ENCODE assay signal across 8 mouse cellular contexts in the genomic region with DNA sequence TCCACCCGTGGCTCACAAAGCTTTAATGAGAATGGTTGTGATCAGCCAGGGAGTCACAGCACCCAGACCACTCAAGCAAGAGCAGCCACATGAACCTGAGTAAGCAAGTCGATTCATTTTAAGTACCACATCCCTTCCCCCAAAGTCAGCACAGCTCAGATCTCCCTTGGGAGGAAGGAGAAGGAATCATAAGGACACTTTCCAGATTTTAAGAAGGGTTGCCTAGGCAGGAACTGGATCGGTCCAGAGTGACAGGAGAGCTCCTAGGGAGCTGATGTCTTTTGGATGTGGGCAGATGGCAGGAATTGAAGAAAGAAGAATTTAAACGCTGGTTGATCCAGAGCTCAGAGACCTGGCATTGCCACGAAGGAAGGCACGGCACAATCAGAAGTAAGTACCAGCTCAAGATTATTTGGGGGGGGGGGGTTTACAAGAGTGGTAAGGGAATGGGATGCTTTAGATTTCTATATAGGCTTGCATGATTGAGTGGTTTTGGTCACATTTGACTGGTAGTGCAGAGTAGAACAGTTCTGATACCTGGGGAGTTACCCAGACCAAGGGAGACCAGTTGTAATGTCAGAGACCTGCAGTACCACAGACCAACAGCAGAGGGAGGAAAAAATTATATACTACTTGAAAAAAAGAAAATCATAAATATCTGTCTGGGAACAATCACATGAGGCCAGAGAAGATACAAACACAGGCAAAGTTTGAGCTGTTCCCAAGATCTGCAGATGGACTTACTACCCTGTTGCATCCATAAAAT.
A peak's percentile ranks its signal among the peaks of the same experiment; 100 is the strongest.
DNase-seq lines count a peak whose midpoint lies in the region; ATAC-seq and TF ChIP-seq lines count a peak whose summit lies in the region.

No protein-coding gene starts in this region.

- ATAC-seq in forebrain, embryonic 14.5 days, result peak; percentile 61; the same call in 1 of the 2 replicates
- ATAC-seq in forebrain, embryonic 13.5 days, result no peak
- ATAC-seq in lung, postnatal 0 days, result 0 out of 2 replicates have a peak, but pooled peaks have one; percentile 21
- 0 out of 2 replicates have a peak, but pooled peaks have one; percentile 46 for ATAC-seq in kidney, embryonic 15.5 days (replicated peaks; ENCODE audit: low FRiP score)
- no peak; the same call in 1 of the 2 replicates for ATAC-seq in granulocyte monocyte progenitor cell, adult 5-6 weeks (replicated peaks; ENCODE audit: poor library complexity, severe bottlenecking)

- H3K36me3 ChIP-seq in forebrain, embryonic 14.5 days (ENCODE audit: control insufficient read depth, insufficient read depth, low read length), result no peaks in the 10 kb centered on the region
- no peaks in the 10 kb centered on the region for H3K36me3 ChIP-seq in forebrain, embryonic 13.5 days (ENCODE audit: poor library complexity, severe bottlenecking)
- no peaks in the 10 kb centered on the region for H3K36me3 ChIP-seq in lung, postnatal 0 days (ENCODE audit: insufficient read depth, low read length)
- H3K36me3 ChIP-seq in kidney, embryonic 15.5 days, result no peaks in the 10 kb centered on the region

- H3K4me3 ChIP-seq in forebrain, embryonic 14.5 days (ENCODE audit: low read depth, low read length), result no peak overlapping the region
- H3K4me3 ChIP-seq in forebrain, embryonic 13.5 days, result no peak overlapping the region
- no peak overlapping the region for H3K4me3 ChIP-seq in lung, postnatal 0 days (ENCODE audit: low read depth, low read length)
- H3K4me3 ChIP-seq in lung, adult 2 months (replicated peaks; ENCODE audit: extremely low read depth, low read depth, low read length), result no peak overlapping the region
- H3K4me3 ChIP-seq in brown adipose tissue, adult 24 weeks (ENCODE audit: insufficient read depth, low read depth, low read length), result peak overlapping the region; percentile 61
- no peak overlapping the region for H3K4me3 ChIP-seq in kidney, embryonic 15.5 days (replicated peaks)

- 79% methylated on average over 6 of the region's 6 CpGs for WGBS in forebrain, embryonic 14.5 days
- WGBS in forebrain, embryonic 13.5 days, result 81% methylated on average over 6 of the region's 6 CpGs
- 76% methylated on average over 6 of the region's 6 CpGs for WGBS in lung, postnatal 0 days
- 80% methylated on average over 6 of the region's 6 CpGs for WGBS in lung, adult 2 months
- WGBS in kidney, embryonic 15.5 days, result 76% methylated on average over 6 of the region's 6 CpGs

- DNase-seq in forebrain, embryonic 14.5 days (ENCODE audit: low spot score), result peak; percentile 51
- peak; percentile 47 for DNase-seq in lung, postnatal 0 days (ENCODE audit: low spot score)
- no peak for DNase-seq in lung, adult 2 months
- DNase-seq in right cerebral cortex, postnatal 14 days, result peak; percentile 25

- no peak overlapping the region for H3K4me2 ChIP-seq in forebrain, embryonic 14.5 days (ENCODE audit: low read length)
- no peak overlapping the region for H3K4me2 ChIP-seq in forebrain, embryonic 13.5 days
- no peak overlapping the region for H3K4me2 ChIP-seq in lung, postnatal 0 days (replicated peaks; ENCODE audit: low read depth, low read length)
- no peak overlapping the region for H3K4me2 ChIP-seq in kidney, embryonic 15.5 days

- H3K4me1 ChIP-seq in forebrain, embryonic 14.5 days (ENCODE audit: control insufficient read depth, insufficient read depth, low read length), result no peaks in the 10 kb centered on the region
- no peaks in the 10 kb centered on the region for H3K4me1 ChIP-seq in forebrain, embryonic 13.5 days
- no peaks in the 10 kb centered on the region for H3K4me1 ChIP-seq in lung, postnatal 0 days (ENCODE audit: insufficient read depth, low read depth, low read length)
- peaks cover 6% of the 10 kb centered on the region for H3K4me1 ChIP-seq in lung, adult 2 months (ENCODE audit: control insufficient read depth, insufficient read depth, low read length)
- H3K4me1 ChIP-seq in brown adipose tissue, adult 24 weeks (ENCODE audit: control insufficient read depth, insufficient read depth, insufficient read length, low read length), result peaks cover 7% of the 10 kb centered on the region
- H3K4me1 ChIP-seq in kidney, embryonic 15.5 days, result no peaks in the 10 kb centered on the region

- H3K27me3 ChIP-seq in forebrain, embryonic 14.5 days (replicated peaks; ENCODE audit: control insufficient read depth, insufficient read depth, low read length), result 0 out of 2 replicates have a peak, but pooled peaks cover 2% of the 10 kb centered on the region
- H3K27me3 ChIP-seq in forebrain, embryonic 13.5 days, result peaks cover under 1% of the 10 kb centered on the region; the same call in 1 of the 2 replicates
- H3K27me3 ChIP-seq in lung, postnatal 0 days (replicated peaks; ENCODE audit: insufficient read depth, low read length), result no peaks in the 10 kb centered on the region
- no peaks in the 10 kb centered on the region for H3K27me3 ChIP-seq in kidney, embryonic 15.5 days

- TF ChIP-seq EP300 in lung, postnatal 0 days (IDR thresholded peaks at IDR 0.05), result no peak

- H3K9me3 ChIP-seq in forebrain, embryonic 14.5 days (replicated peaks; ENCODE audit: control insufficient read depth, low read length), result no peaks in the 10 kb centered on the region
- H3K9me3 ChIP-seq in forebrain, embryonic 13.5 days (replicated peaks), result no peaks in the 10 kb centered on the region
- no peaks in the 10 kb centered on the region for H3K9me3 ChIP-seq in lung, postnatal 0 days (ENCODE audit: low read length)
- no peaks in the 10 kb centered on the region for H3K9me3 ChIP-seq in kidney, embryonic 15.5 days (replicated peaks)

- no peak overlapping the region for H3K27ac ChIP-seq in forebrain, embryonic 14.5 days (ENCODE audit: low read depth, low read length)
- H3K27ac ChIP-seq in forebrain, embryonic 13.5 days, result no peak overlapping the region
- H3K27ac ChIP-seq in lung, postnatal 0 days (ENCODE audit: low read length), result no peak overlapping the region
- H3K27ac ChIP-seq in brown adipose tissue, adult 24 weeks (replicated peaks; ENCODE audit: low read depth, low read length), result peak overlapping the region; percentile 86
- no peak overlapping the region for H3K27ac ChIP-seq in kidney, embryonic 15.5 days

- peak; percentile 70 for TF ChIP-seq CTCF in lung, postnatal 0 days (IDR thresholded peaks at IDR 0.05)
- no peak for TF ChIP-seq CTCF in lung, adult 2 months (IDR thresholded peaks at IDR 0.05; ENCODE audit: insufficient read depth, low read length)

- no peak for TF ChIP-seq POLR2A in lung, adult 2 months (IDR thresholded peaks at IDR 0.05; ENCODE audit: borderline replicate concordance, extremely low read depth, low read depth, low read length)

- no peak overlapping the region for H3K9ac ChIP-seq in forebrain, embryonic 14.5 days (ENCODE audit: low read length)
- H3K9ac ChIP-seq in forebrain, embryonic 13.5 days, result no peak overlapping the region
- H3K9ac ChIP-seq in lung, postnatal 0 days (replicated peaks; ENCODE audit: low read depth), result no peak overlapping the region
- no peak overlapping the region for H3K9ac ChIP-seq in kidney, embryonic 15.5 days

Comparison
In these comparisons a context has a peak if more than half of its experiments do, and no peak if none do; other contexts are left out.
1. ATAC-seq: peak in forebrain, embryonic 14.5 days (single experiment), lung, postnatal 0 days (single experiment) and kidney, embryonic 15.5 days (single experiment); none in forebrain, embryonic 13.5 days (single experiment) and granulocyte monocyte progenitor cell, adult 5-6 weeks (single experiment).